Mouse (Mus musculus) erythroblast, embryonic 14.5 days (primary cell): ENCODE measurements around the gene Lama4. TPM values are rescaled to one million over a fixed set of nuclear protein-coding genes. Genes with fewer than 3 reads are reported as not detected.

Experiments
- H3K27me3 ChIP-seq: 2 replicates; pipeline ENCODE4 v1.6.1; 2012; ENCODE audit warnings: inconsistent platforms; ENCODE audit not compliant: control insufficient read depth
- H3K36me3 ChIP-seq: 2 replicates; pipeline ENCODE4 v1.6.1; 2012; ENCODE audit warnings: mild to moderate bottlenecking, inconsistent platforms; ENCODE audit not compliant: control insufficient read depth
- H3K4me1 ChIP-seq: 2 replicates; pipeline ENCODE4 v1.6.1; 2012; ENCODE audit warnings: inconsistent platforms; ENCODE audit not compliant: control insufficient read depth
- H3K4me3 ChIP-seq: replicated peaks from 2 replicates; pipeline ENCODE3; 2012; ENCODE audit warnings: moderate library complexity, mild to moderate bottlenecking, inconsistent platforms
- H3K9me3 ChIP-seq: 2 replicates; pipeline ENCODE4 v1.6.1; 2012; ENCODE audit warnings: low read length, inconsistent platforms, mixed read lengths; ENCODE audit not compliant: control insufficient read depth
- GATA1 ChIP-seq: IDR thresholded peaks from 2 replicates; pipeline ENCODE4 v1.6.1; 2012; ENCODE audit warnings: low read length, inconsistent platforms, mixed read lengths
- TAL1 ChIP-seq: IDR thresholded peaks from 3 replicates; pipeline ENCODE4 v1.6.1; 2012; ENCODE audit warnings: low read length, inconsistent platforms, mixed read lengths
- polyA plus RNA-seq: library from polyadenylated mRNA; stranded (reverse); fragments of >175 nt; gene quantifications from 2 replicates; pipeline ENCODE4 v1.2.3, GENCODE M21; 2012

The Lama4 gene
- polyA plus RNA-seq, 1 experiment, result not detected

- H3K4me1 ChIP-seq, result no peaks in the 10 kb centered on the region
- H3K4me3 ChIP-seq, result no peak overlapping the region
- no peaks in the 10 kb centered on the region for H3K27me3 ChIP-seq
- no peak for TF ChIP-seq GATA1
- TF ChIP-seq TAL1, result no peak
- no peaks in the 10 kb centered on the region for H3K9me3 ChIP-seq
- no peaks in the 10 kb centered on the region for H3K36me3 ChIP-seq
These were observed 20.7 kb downstream of the Lama4 start for GRCm38 (mm10) chr10:38986053-38986452.

GRCm38 (mm10) chr10:38992827-38993226 lies 27.5 kb downstream of the Lama4 start:
- Histone ChIP-seq H3K27me3 (no peaks in the 10 kb centered on the region), H3K9me3 (no peaks in the 10 kb centered on the region), H3K4me1 (no peaks in the 10 kb centered on the region), H3K36me3 (no peaks in the 10 kb centered on the region), H3K4me3 (no peak overlapping the region)
- no peak for TF ChIP-seq TAL1
- no peak for TF ChIP-seq GATA1

- Histone ChIP-seq H3K4me1 (no peaks in the 10 kb centered on the region), H3K36me3 (no peaks in the 10 kb centered on the region), H3K4me3 (no peak overlapping the region), H3K27me3 (no peaks in the 10 kb centered on the region), H3K9me3 (no peaks in the 10 kb centered on the region)
- no peak for TF ChIP-seq TAL1
- no peak for TF ChIP-seq GATA1
These were observed 28.5 kb downstream of the Lama4 start for GRCm38 (mm10) chr10:38993632-38994424.

- no peak overlapping the region for H3K4me3 ChIP-seq
- H3K27me3 ChIP-seq, result no peaks in the 10 kb centered on the region
- no peaks in the 10 kb centered on the region for H3K4me1 ChIP-seq
- no peaks in the 10 kb centered on the region for H3K36me3 ChIP-seq
- no peaks in the 10 kb centered on the region for H3K9me3 ChIP-seq
- TF ChIP-seq TAL1 (no peak), GATA1 (no peak)
These were observed 29.6 kb downstream of the Lama4 start for GRCm38 (mm10) chr10:38994719-38995450.

- no peak overlapping the region for H3K4me3 ChIP-seq
- H3K27me3 ChIP-seq, result no peaks in the 10 kb centered on the region
- no peak for TF ChIP-seq TAL1
- TF ChIP-seq GATA1, result no peak
- H3K4me1 ChIP-seq, result no peaks in the 10 kb centered on the region
- no peaks in the 10 kb centered on the region for H3K36me3 ChIP-seq
- no peaks in the 10 kb centered on the region for H3K9me3 ChIP-seq
These were observed 30.6 kb downstream of the Lama4 start for GRCm38 (mm10) chr10:38995896-38996295.

GRCm38 (mm10) chr10:39000951-39001350 lies 35.6 kb downstream of the Lama4 start:
- Histone ChIP-seq H3K4me1 (no peaks in the 10 kb centered on the region), H3K9me3 (no peaks in the 10 kb centered on the region), H3K27me3 (no peaks in the 10 kb centered on the region), H3K36me3 (no peaks in the 10 kb centered on the region), H3K4me3 (no peak overlapping the region)
- TF ChIP-seq GATA1 (no peak), TAL1 (no peak)

- no peak overlapping the region for H3K4me3 ChIP-seq
- H3K27me3 ChIP-seq, result no peaks in the 10 kb centered on the region
These were observed 37.2 kb downstream of the Lama4 start for GRCm38 (mm10) chr10:39002521-39002920.

GRCm38 (mm10) chr10:39003520-39003919 lies 38.2 kb downstream of the Lama4 start:
- H3K4me1 ChIP-seq, result no peaks in the 10 kb centered on the region
- no peaks in the 10 kb centered on the region for H3K36me3 ChIP-seq
- no peak overlapping the region for H3K4me3 ChIP-seq
- H3K9me3 ChIP-seq, result no peaks in the 10 kb centered on the region
- TF ChIP-seq TAL1, result no peak
- TF ChIP-seq GATA1, result no peak
- H3K27me3 ChIP-seq, result no peaks in the 10 kb centered on the region

More at GRCm38 (mm10) chr10:39002521-39002920, 37.2 kb downstream of the Lama4 start:
- no peaks in the 10 kb centered on the region for H3K36me3 ChIP-seq
- TF ChIP-seq TAL1 (no peak), GATA1 (no peak)
- H3K9me3 ChIP-seq, result no peaks in the 10 kb centered on the region
- no peaks in the 10 kb centered on the region for H3K4me1 ChIP-seq

GRCm38 (mm10) chr10:39005494-39005893 lies 40.2 kb downstream of the Lama4 start:
- no peaks in the 10 kb centered on the region for H3K9me3 ChIP-seq
- no peaks in the 10 kb centered on the region for H3K36me3 ChIP-seq
- H3K4me3 ChIP-seq, result no peak overlapping the region
- TF ChIP-seq TAL1 (no peak), GATA1 (no peak)
- H3K4me1 ChIP-seq, result no peaks in the 10 kb centered on the region
- H3K27me3 ChIP-seq, result no peaks in the 10 kb centered on the region
